Mouse (Mus musculus) macrophage (primary cell): ENCODE measurements around the gene Gm20379. TPM values are rescaled to one million over a fixed set of nuclear protein-coding genes. Genes with fewer than 3 reads are reported as not detected.

Source experiments
- H3K27ac ChIP-seq: fragments of 350-480 bp; formaldehyde crosslinking; 2 replicates; pipeline ENCODE4 v1.9.0; 2021
- H3K36me3 ChIP-seq: fragments of 350-480 bp; formaldehyde crosslinking; 2 replicates; pipeline ENCODE4 v1.9.0; 2021; ENCODE audit errors: inconsistent target
- H3K4me3 ChIP-seq: fragments of 350-480 bp; formaldehyde crosslinking; 2 replicates; pipeline ENCODE4 v1.9.0; 2021; ENCODE audit errors: inconsistent target
- H3K79me2 ChIP-seq: fragments of 350-480 bp; formaldehyde crosslinking; 2 replicates; pipeline ENCODE4 v1.9.0; 2021; ENCODE audit errors: inconsistent target
- WGBS: methylation state at CpG from one replicate; pipeline ENCODE4 v1.1.7; 2026; ENCODE audit warnings: inconsistent platforms; ENCODE audit not compliant: missing documents; 5-methylcytosine and 5-hydroxymethylcytosine counted together
- polyA plus RNA-seq: library from polyadenylated mRNA; stranded (reverse); fragments of 250-400 nt; gene quantifications from 3 replicates; pipeline ENCODE4 v1.2.4, GENCODE M21; 2018; ENCODE audit warnings: inconsistent platforms

Gm20379 gene
- polyA plus RNA-seq, 1 experiment from 2014 or later, result not detected

DNA sequence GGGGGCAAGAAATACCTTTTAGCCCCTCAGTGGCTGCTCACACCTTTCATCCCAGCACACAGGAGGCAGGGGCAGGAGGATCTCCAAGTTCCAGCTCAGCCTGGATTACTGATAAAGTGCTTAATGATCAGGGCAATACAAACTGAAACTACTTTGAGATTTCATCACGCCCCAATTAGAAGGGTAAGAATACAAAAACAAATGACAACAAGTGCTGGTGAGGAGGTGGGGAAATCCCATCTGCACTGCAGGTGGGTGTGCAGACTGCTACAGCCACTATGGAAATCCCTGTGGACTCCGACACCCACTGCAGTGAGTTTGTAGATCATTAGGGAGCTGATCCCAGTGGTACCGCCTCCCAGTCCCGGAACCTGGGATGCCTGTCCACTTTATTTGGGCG lies 1.5 kb upstream of the Gm20379 start:
- Histone ChIP-seq H3K4me3 (no peak overlapping the region), H3K27ac (no peak overlapping the region), H3K79me2 (no peaks in the 10 kb centered on the region), H3K36me3 (peaks cover 6% of the 10 kb centered on the region; the same call in 1 of the 2 replicates)
- 98% methylated on average over 5 of the region's 5 CpGs for WGBS

GRCm38 (mm10) chr13:92314613-92315012 lies 8.8 kb downstream of the Gm20379 start:
- no peak overlapping the region for H3K4me3 ChIP-seq
- H3K27ac ChIP-seq, result no peak overlapping the region
- H3K36me3 ChIP-seq, result no peaks in the 10 kb centered on the region
- H3K79me2 ChIP-seq, result no peaks in the 10 kb centered on the region
- WGBS, result 90% methylated on average over 5 of the region's 5 CpGs

DNA sequence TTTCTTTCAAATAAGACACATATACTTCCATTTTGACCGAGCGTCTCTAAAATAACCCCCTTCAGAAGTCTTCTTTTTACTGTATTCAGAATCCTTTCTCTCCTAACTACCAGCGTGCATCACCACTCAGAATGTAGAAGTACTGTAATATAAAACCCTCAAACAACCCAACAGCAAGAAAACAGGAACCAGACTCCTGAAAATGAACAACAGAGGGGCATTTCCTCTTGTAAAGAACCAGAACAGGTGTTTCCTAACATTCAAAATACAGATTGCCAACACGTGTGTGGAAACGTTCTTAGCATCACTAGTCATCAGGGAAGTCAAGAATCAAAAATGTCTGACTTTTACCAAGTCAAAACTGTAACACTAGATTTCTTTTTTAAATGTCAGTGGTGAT lies 15.0 kb downstream of the Gm20379 start:
- Histone ChIP-seq H3K27ac (no peak overlapping the region), H3K79me2 (no peaks in the 10 kb centered on the region), H3K4me3 (no peak overlapping the region), H3K36me3 (no peaks in the 10 kb centered on the region)
- WGBS, result 48% methylated on average over 5 of the region's 5 CpGs

- 70% methylated on average over 5 of the region's 5 CpGs for WGBS
- no peaks in the 10 kb centered on the region for H3K36me3 ChIP-seq
- H3K27ac ChIP-seq, result no peak overlapping the region
- H3K79me2 ChIP-seq, result no peaks in the 10 kb centered on the region
- H3K4me3 ChIP-seq, result no peak overlapping the region
Observed at GRCm38 (mm10) chr13:92326030-92326429, 20.2 kb downstream of the Gm20379 start.

DNA sequence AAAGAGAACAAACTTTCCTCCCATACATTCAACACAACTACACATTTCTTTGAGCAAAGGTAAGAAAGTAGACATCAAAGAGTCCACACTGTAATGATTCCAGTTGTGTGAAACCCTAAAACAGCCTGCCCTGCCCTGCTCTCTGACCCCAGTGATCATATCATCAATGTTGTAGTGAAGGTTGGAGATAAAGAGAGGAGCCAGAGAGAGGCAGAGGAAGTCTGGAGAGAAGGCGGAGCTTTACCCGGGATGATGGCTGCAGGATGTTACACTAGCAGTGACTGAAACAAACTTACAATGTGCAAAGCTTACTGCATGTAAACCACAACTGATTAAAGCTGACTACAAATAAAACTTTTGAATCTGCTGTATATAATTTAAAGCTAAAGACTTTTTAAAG lies 22.2 kb downstream of the Gm20379 start:
- Histone ChIP-seq H3K4me3 (no peak overlapping the region), H3K36me3 (no peaks in the 10 kb centered on the region), H3K27ac (no peak overlapping the region), H3K79me2 (no peaks in the 10 kb centered on the region)
- WGBS, result 68% methylated on average over 2 of the region's 2 CpGs

GRCm38 (mm10) chr13:92330621-92331020 lies 24.8 kb downstream of the Gm20379 start:
- no peak overlapping the region for H3K4me3 ChIP-seq
- H3K27ac ChIP-seq, result no peak overlapping the region
- H3K36me3 ChIP-seq, result no peaks in the 10 kb centered on the region
- 88% methylated on average over 3 of the region's 3 CpGs for WGBS
- H3K79me2 ChIP-seq, result no peaks in the 10 kb centered on the region

DNA sequence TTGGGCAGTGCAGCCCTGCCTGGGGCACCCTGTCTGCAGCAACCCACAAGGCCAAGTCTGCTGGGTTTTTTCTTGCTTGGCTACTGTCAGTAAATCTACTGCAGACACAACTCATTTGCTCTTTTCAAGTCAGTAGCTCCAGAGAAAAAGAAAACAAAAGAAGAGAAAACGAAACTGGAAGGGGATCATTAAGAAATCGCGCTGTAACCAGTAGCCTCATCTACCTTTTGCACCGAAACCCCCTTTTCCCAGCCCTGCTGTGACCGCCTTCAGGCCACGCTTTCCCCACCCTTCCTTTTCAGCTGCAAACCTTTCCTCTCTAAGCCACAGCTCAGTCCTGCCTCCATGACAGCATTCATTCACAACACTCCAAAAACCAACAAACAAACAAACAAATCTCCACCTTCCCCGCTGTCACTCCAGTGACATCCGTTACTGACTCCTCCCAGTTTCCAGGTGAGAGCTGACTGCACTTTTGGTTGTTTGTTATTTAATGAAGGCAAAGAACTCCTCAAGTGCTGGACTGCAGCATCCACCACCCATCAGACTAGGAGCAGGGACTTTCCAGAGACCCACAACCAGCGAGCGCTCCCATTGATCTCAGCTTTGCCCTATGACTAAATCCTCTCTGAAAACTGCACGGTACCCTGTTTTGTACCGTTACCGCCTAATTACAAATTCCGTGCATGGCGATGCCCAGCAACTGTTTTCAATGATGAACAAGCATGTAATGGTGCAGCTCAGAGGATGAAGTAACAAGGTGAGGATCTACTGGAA lies 26.5 kb downstream of the Gm20379 start:
- Histone ChIP-seq H3K36me3 (no peaks in the 10 kb centered on the region), H3K79me2 (no peaks in the 10 kb centered on the region), H3K27ac (no peak overlapping the region), H3K4me3 (no peak overlapping the region)
- 84% methylated on average over 15 of the region's 15 CpGs for WGBS

- H3K36me3 ChIP-seq, result no peaks in the 10 kb centered on the region
- H3K4me3 ChIP-seq, result no peak overlapping the region
- 80% methylated on average over 1 of the region's 1 CpGs for WGBS
- peak overlapping the region; percentile 31 for H3K27ac ChIP-seq
- H3K79me2 ChIP-seq, result no peaks in the 10 kb centered on the region
Observed at GRCm38 (mm10) chr13:92336857-92337256, 31.1 kb downstream of the Gm20379 start.

DNA sequence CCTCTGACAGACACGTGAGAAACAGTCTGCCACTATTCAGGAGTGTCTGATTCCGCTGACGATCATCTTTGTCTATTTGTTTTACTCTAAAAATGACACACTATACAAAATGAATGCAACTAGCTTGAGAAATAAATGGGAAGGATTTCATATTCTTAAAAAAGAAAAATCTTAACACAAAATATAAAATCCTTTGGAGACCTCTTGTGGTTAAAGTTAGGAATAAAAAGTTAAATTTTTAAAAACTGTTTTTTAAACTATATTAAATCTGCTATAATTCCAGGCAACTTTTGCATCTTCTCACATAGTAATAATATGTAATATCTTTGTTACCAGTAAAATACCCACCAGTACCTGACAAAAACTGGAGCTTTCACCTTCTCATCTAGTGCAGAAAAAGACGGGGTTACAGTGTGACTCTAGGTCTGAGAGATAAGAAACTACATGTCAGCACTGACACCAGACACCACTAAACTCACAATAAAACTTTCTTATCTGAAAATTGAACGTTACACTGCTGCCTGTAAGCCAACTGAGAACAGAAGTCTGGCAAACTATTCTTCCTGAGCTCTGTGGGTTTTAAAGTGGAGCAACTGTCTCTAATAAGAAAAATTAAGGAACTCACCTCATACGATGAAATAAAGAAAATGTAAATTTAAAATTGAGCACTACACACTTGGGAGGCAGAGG lies 32.1 kb downstream of the Gm20379 start:
- Histone ChIP-seq H3K27ac (no peak overlapping the region), H3K4me3 (no peak overlapping the region), H3K36me3 (no peaks in the 10 kb centered on the region), H3K79me2 (no peaks in the 10 kb centered on the region)
- WGBS, result 87% methylated on average over 6 of the region's 6 CpGs

GRCm38 (mm10) chr13:92339787-92340186 lies 34.0 kb downstream of the Gm20379 start:
- H3K36me3 ChIP-seq, result 0 out of 2 replicates have a peak, but pooled peaks cover 5% of the 10 kb centered on the region
- no peak overlapping the region for H3K27ac ChIP-seq
- 98% methylated on average over 3 of the region's 3 CpGs for WGBS
- H3K79me2 ChIP-seq, result no peaks in the 10 kb centered on the region
- no peak overlapping the region for H3K4me3 ChIP-seq

DNA sequence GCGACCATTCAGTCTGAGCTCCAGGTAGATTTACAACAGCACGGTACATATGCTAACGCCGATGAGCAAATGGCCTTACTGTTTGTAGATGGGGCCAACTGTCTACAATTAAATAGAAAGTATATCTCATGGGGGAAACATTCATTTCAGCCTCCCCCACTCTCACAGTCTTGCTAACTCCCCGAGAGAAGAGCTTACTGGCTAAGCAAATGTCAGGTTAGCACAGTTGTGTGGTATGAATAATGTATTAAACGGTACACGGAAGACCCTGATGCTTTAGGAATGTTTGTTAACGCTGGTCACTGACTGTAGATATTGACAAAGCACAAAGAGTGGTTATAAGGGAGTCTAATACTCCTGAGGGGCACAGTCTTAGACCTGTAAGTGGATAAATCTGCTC lies 38.3 kb downstream of the Gm20379 start:
- Histone ChIP-seq H3K36me3 (0 out of 2 replicates have a peak, but pooled peaks cover 16% of the 10 kb centered on the region), H3K27ac (no peak overlapping the region), H3K79me2 (no peaks in the 10 kb centered on the region), H3K4me3 (no peak overlapping the region)
- WGBS, result 92% methylated on average over 8 of the region's 8 CpGs

DNA sequence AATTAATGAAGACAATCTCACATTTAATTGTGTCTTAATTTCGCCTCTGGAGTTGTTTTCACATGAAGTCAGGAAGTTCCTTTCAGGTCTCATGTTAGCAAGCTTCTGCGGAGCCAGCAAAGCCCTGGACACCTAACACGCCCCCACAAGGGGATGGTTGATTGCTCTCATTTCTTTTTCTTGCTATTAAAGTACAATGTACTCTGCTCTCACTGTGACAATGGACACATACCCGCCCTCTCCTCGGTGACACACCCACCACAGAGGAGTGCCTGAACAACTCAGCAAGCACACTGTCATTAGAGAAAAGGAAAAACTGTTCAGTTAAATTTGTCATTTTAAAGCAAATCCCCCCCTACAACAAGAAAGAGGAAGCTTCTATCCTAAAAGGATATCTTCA lies 40.6 kb downstream of the Gm20379 start:
- Histone ChIP-seq H3K4me3 (no peak overlapping the region), H3K27ac (no peak overlapping the region), H3K36me3 (0 out of 2 replicates have a peak, but pooled peaks cover 16% of the 10 kb centered on the region), H3K79me2 (no peaks in the 10 kb centered on the region)
- 91% methylated on average over 5 of the region's 5 CpGs for WGBS

DNA sequence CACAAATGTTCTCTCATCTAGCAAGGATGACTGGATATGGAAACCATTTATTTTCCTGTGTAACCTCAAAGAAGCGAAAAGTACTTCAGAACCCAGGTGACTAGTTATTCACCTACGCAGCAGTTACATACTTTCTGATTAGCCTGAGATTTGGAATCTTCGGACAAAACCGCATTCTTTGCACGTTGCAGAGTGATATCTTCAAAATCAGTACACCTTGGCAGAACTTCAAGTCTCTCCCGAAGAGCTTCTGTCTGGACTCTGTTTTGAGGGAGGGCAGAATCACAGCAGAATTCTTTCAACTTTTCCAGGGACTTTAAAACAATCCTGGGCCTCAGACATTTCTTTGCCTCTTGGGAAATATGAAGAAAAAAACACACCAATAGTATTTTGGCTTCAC lies 45.3 kb downstream of the Gm20379 start:
- WGBS, result 97% methylated on average over 6 of the region's 6 CpGs
- Histone ChIP-seq H3K4me3 (no peak overlapping the region), H3K27ac (no peak overlapping the region), H3K79me2 (peaks cover 5% of the 10 kb centered on the region; the same call in 1 of the 2 replicates), H3K36me3 (0 out of 2 replicates have a peak, but pooled peaks cover 9% of the 10 kb centered on the region)

- Histone ChIP-seq H3K79me2 (peaks cover 5% of the 10 kb centered on the region; the same call in 1 of the 2 replicates), H3K36me3 (0 out of 2 replicates have a peak, but pooled peaks cover 1% of the 10 kb centered on the region), H3K27ac (peak overlapping the region; percentile 54), H3K4me3 (peak overlapping the region; percentile 65)
- 7% methylated on average over 4 of the region's 4 CpGs for WGBS
Observed at GRCm38 (mm10) chr13:92353956-92354355, 48.2 kb downstream of the Gm20379 start.
